Mouse (Mus musculus) CH12.LX (cell line): ENCODE results near the gene Slc16a12. TPM values are rescaled to one million over a fixed set of nuclear protein-coding genes. Genes with fewer than 3 reads are reported as not detected.
"Not testable (repeated sequence)": the region's sequence is repeated elsewhere in the genome, so short reads cannot be mapped to it uniquely, and the experiment has no call there.

Source experiments
- DNase-seq: peaks from one replicate; pipeline ENCODE4 v3.0.0-alpha.2; 2013; ENCODE audit errors: extremely low read depth
- H3K27ac ChIP-seq: 2 replicates; pipeline ENCODE4 v1.5.1; 2012; ENCODE audit warnings: low read depth, mild to moderate bottlenecking, control low read depth, moderate library complexity; ENCODE audit not compliant: insufficient read depth
- H3K27me3 ChIP-seq: replicated peaks from 2 replicates; pipeline ENCODE3; 2012; ENCODE audit warnings: inconsistent platforms
- H3K36me3 ChIP-seq, 2 experiments: replicated peaks in 1 of 2; 2 replicates each; pipeline versions ENCODE3 to v1.6.1; 2012; ENCODE audit warnings: inconsistent platforms in 1 of 2, low read length in 1 of 2, mild to moderate bottlenecking in 1 of 2, mixed read lengths in 1 of 2, moderate library complexity in 1 of 2; ENCODE audit not compliant: control insufficient read depth in 1 of 2, insufficient read depth in 1 of 2
- H3K4me1 ChIP-seq, 2 experiments: 2 replicates each; pipeline ENCODE4 v1.6.1; 2012; ENCODE audit warnings: inconsistent platforms in 1 of 2, moderate library complexity in 1 of 2; ENCODE audit not compliant: insufficient read depth in 2 of 2, control insufficient read depth in 1 of 2
- H3K4me2 ChIP-seq: 2 replicates; pipeline ENCODE4 v1.6.1; 2012; ENCODE audit warnings: low read depth, mild to moderate bottlenecking, control low read depth; ENCODE audit not compliant: poor library complexity, insufficient read depth, severe bottlenecking
- H3K4me3 ChIP-seq, 3 experiments: fragments of 150-350 bp in 1 of 3; sonication (generic) in 1 of 3; replicated peaks in 1 of 3; 2 replicates each; pipeline versions ENCODE3 to v1.5.1; 2011 to 2012; ENCODE audit warnings: low read depth in 2 of 3, low read length in 2 of 3, mild to moderate bottlenecking in 2 of 3, moderate library complexity in 2 of 3, control low read depth in 1 of 3, improper control_type of control experiment in 1 of 3, inconsistent platforms in 1 of 3, mixed read lengths in 1 of 3; ENCODE audit not compliant: poor library complexity in 1 of 3
- H3K79me2 ChIP-seq: replicated peaks from 2 replicates; pipeline ENCODE4 v1.6.1; 2012; ENCODE audit warnings: mild to moderate bottlenecking, moderate library complexity; ENCODE audit not compliant: control insufficient read depth, poor library complexity, insufficient read depth, severe bottlenecking; ENCODE audit errors: extremely low read depth
- H3K9ac ChIP-seq: 2 replicates; pipeline ENCODE4 v1.6.1; 2012; ENCODE audit warnings: low read depth, mild to moderate bottlenecking, control low read depth, moderate library complexity; ENCODE audit not compliant: insufficient read depth
- H3K9me3 ChIP-seq: replicated peaks from 2 replicates; pipeline ENCODE3; 2012; ENCODE audit warnings: low read length, inconsistent platforms, mixed read lengths
- BHLHE40 ChIP-seq: IDR thresholded peaks from 2 replicates; pipeline ENCODE4 v1.6.1; 2011; ENCODE audit warnings: mild to moderate bottlenecking, low read depth, low read length, improper control_type of control experiment
- CHD2 ChIP-seq: IDR thresholded peaks from 2 replicates; pipeline ENCODE4 v1.6.1; 2011; ENCODE audit warnings: low read length, improper control_type of control experiment
- E2F4 ChIP-seq: IDR thresholded peaks from 2 replicates; pipeline ENCODE4 v1.6.1; 2011; ENCODE audit warnings: low read depth, low read length, improper control_type of control experiment; ENCODE audit not compliant: insufficient replicate concordance
- ELF1 ChIP-seq: IDR thresholded peaks from 2 replicates; pipeline ENCODE4 v1.6.1; 2014; ENCODE audit warnings: low read depth, mild to moderate bottlenecking, inconsistent platforms, low read length, improper control_type of control experiment
- JUN ChIP-seq: IDR thresholded peaks from 2 replicates; pipeline ENCODE4 v1.6.1; 2011; ENCODE audit warnings: low read depth, mild to moderate bottlenecking, low read length, improper control_type of control experiment, moderate library complexity; ENCODE audit not compliant: insufficient read depth
- JUND ChIP-seq: conservative IDR thresholded peaks from 2 replicates; pipeline ENCODE4 v1.6.1; 2011; ENCODE audit warnings: low read depth, low read length, improper control_type of control experiment
- MAX ChIP-seq: IDR thresholded peaks from 2 replicates; pipeline ENCODE4 v1.6.1; 2011; ENCODE audit warnings: low read length, improper control_type of control experiment
- MAZ ChIP-seq: IDR thresholded peaks from 2 replicates; pipeline ENCODE4 v1.6.1; 2012; ENCODE audit warnings: low read depth, mild to moderate bottlenecking, inconsistent platforms, low read length, improper control_type of control experiment, moderate library complexity
- MXI1 ChIP-seq: IDR thresholded peaks from 2 replicates; pipeline ENCODE4 v1.6.1; 2011; ENCODE audit warnings: mild to moderate bottlenecking, low read depth, low read length, improper control_type of control experiment
- NELFE ChIP-seq: IDR thresholded peaks from 2 replicates; pipeline ENCODE4 v1.6.1; 2011; ENCODE audit warnings: low read depth, low read length, improper control_type of control experiment
- PAX5 ChIP-seq: IDR thresholded peaks from 2 replicates; pipeline ENCODE4 v1.6.1; 2012; ENCODE audit warnings: low read length, inconsistent platforms, mixed read lengths
- SMC3 ChIP-seq: IDR thresholded peaks from 2 replicates; pipeline ENCODE4 v1.6.1; 2011; ENCODE audit warnings: low read depth, low read length, improper control_type of control experiment
- TBP ChIP-seq: conservative IDR thresholded peaks from 2 replicates; pipeline ENCODE4 v1.6.1; 2011; ENCODE audit warnings: low read depth, low read length, improper control_type of control experiment
- TCF12 ChIP-seq: IDR thresholded peaks from 2 replicates; pipeline ENCODE4 v1.6.1; 2014; ENCODE audit warnings: low read depth, mild to moderate bottlenecking, inconsistent platforms, low read length, improper control_type of control experiment
- USF2 ChIP-seq: conservative IDR thresholded peaks from 2 replicates; pipeline ENCODE4 v1.6.1; 2011; ENCODE audit warnings: low read depth, low read length, improper control_type of control experiment
- ZC3H11A ChIP-seq: IDR thresholded peaks from 2 replicates; pipeline ENCODE4 v1.6.1; 2012; ENCODE audit warnings: low read depth, mild to moderate bottlenecking, inconsistent platforms, low read length, improper control_type of control experiment
- ZKSCAN1 ChIP-seq: IDR thresholded peaks from 2 replicates; pipeline ENCODE4 v1.6.1; 2012; ENCODE audit warnings: low read depth, inconsistent platforms, low read length, improper control_type of control experiment, borderline replicate concordance
- dilution Hi-C: fragments of 300-500 bp; cut with MboI; formaldehyde crosslinking; loops from 2 replicates; pipeline ENCODE4 v1.14.3; 2020; ENCODE audit warnings: low sequenced_read_pairs; ENCODE audit not compliant: extremely low pct_unique_long_range_greater_than_20kb, extremely low pct_ligation_motif_present
- in situ Hi-C: fragments of 300-500 bp; cut with MboI; formaldehyde crosslinking; loops from 3 replicates; pipeline ENCODE4 v1.14.3; 2019; ENCODE audit warnings: low sequenced_read_pairs, low pct_ligation_motif_present, low pct_unique_long_range_greater_than_20kb, mixed read lengths
- polyA plus RNA-seq: library from polyadenylated mRNA; unstranded; fragments of >175 nt; gene quantifications from 2 replicates; pipeline ENCODE4 v1.2.1, GENCODE M21; 2012; ENCODE audit warnings: low read depth; ENCODE audit not compliant: insufficient read length
- total RNA-seq, 2 experiments: library from RNA; depleted of rRNA; stranded (reverse); fragments of 300-350 nt in 1 of 2; fragments of >200 nt in 1 of 2; gene quantifications; 2 replicates each; pipeline ENCODE4 v1.2.3; 2012 to 2014

Slc16a12 gene
- total and polyA plus RNA-seq, 3 experiments, result 0.08 TPM; not detected in 1

DNA sequence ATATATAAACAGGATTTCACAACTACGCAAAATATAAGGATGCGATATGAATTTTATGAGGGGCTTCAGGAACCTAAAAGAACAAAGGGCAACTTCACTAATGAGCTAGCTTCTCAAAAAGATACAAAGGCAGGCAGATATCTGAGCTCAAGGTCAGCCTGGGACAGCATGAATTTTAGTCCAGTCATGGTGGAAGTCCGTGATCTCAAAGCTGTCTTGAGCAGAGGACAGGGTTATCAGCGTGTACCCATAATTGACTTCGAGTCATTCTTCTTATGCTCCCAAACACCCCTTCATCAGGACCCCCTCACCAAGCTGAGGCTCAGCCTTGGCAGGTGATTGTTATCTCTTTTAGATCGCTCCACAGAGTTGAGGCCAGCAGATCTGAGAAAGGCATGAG lies 96.1 kb downstream of the Slc16a12 start:
- no peaks in the 10 kb centered on the region for H3K27me3 ChIP-seq
- TF ChIP-seq NELFE (no peak), MAZ (no peak), E2F4 (no peak), TCF12 (no peak), BHLHE40 (no peak), PAX5 (no peak), SMC3 (no peak), CHD2 (no peak), ELF1 (no peak), ZKSCAN1 (no peak), MAX (no peak), USF2 (no peak), TBP (no peak)
- TF ChIP-seq, all 38 proteins: peak for 0
- Histone ChIP-seq H3K9me3 (no peaks in the 10 kb centered on the region), H3K9ac (no peak overlapping the region), H3K4me1 (peaks cover 0 to 8% of the 10 kb centered on the region in 2 experiments; a peak in 1 of 4 replicates), H3K4me2 (no peak overlapping the region), H3K4me3 (no peak overlapping the region), H3K36me3 (no peaks in the 10 kb centered on the region), H3K27ac (no peak overlapping the region), H3K79me2 (no peaks in the 10 kb centered on the region)
- dilution Hi-C loops (no loop called here), in situ Hi-C loops (no loop called here)
- DNase-seq, result no peak

DNA sequence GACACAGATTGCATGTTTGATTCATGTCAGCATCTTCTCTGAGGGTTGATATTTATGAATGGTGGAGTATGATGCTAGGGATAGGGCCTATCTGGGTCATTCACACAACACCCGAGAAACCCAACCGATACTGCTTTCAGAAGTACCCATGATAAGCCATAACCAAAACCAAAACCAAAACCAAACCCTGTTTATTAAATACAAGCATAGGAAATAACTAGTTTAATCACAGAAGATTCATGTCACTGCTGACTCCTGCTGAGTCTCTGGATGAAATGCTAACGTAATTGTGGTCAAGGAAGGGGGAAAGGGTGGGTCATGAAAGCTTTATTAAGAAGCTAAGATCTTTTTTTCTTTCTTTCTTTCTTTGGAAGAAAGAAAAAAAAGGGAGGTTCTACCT lies 96.8 kb downstream of the Slc16a12 start:
- H3K27me3 ChIP-seq, result no peaks in the 10 kb centered on the region
- H3K27ac ChIP-seq, result no peak overlapping the region
- H3K4me1 ChIP-seq, result peaks cover 0 to 8% of the 10 kb centered on the region in 2 experiments; a peak in 1 of 4 replicates
- TF ChIP-seq JUND (no peak), PAX5 (no peak), MXI1 (no peak), JUN (no peak), ZKSCAN1 (no peak), E2F4 (no peak), ZC3H11A (no peak)
- TF ChIP-seq, all 38 proteins: peak for 0
- H3K4me3 ChIP-seq, result no peak overlapping the region
- DNase-seq, result no peak
- H3K4me2 ChIP-seq, result no peak overlapping the region
- H3K9ac ChIP-seq, result no peak overlapping the region
- dilution Hi-C loops (no loop called here), in situ Hi-C loops (no loop called here)
- H3K9me3 ChIP-seq, result no peaks in the 10 kb centered on the region
- H3K79me2 ChIP-seq, result no peaks in the 10 kb centered on the region
- H3K36me3 ChIP-seq, result no peaks in the 10 kb centered on the region

GRCm38 (mm10) chr19:34647630-34648029 lies 99.5 kb downstream of the Slc16a12 start:
- H3K27me3 ChIP-seq, H3K9ac ChIP-seq, in situ Hi-C loops, dilution Hi-C loops, H3K9me3 ChIP-seq, H3K79me2 ChIP-seq, H3K4me1 ChIP-seq, H3K27ac ChIP-seq, DNase-seq, H3K36me3 ChIP-seq, H3K4me3 ChIP-seq, H3K4me2 ChIP-seq: not testable (repeated sequence)
